Mouse (Mus musculus) kidney, embryonic 16.5 days (tissue): ENCODE data around the gene Slc13a5. TPM values are rescaled to one million over a fixed set of nuclear protein-coding genes. Genes with fewer than 3 reads are reported as not detected.

Experiments used
- ATAC-seq: fragments of 200-750 bp; cut with Nextera tagmentation; 2 replicates; pipeline ENCODE4 v1.8.0; 2017; ENCODE audit warnings: moderate TSS enrichment; ENCODE audit not compliant: low FRiP score, low TSS enrichment
- H3K27ac ChIP-seq: fragments of 300-500 bp; sonication (generic); 2 replicates; pipeline ENCODE4 v1.5.1; 2014; ENCODE audit warnings: low read length
- H3K27me3 ChIP-seq: fragments of 300-500 bp; sonication (generic); 2 replicates; pipeline ENCODE4 v1.6.1; 2014; ENCODE audit warnings: low read length, control low read depth, mixed read lengths; ENCODE audit not compliant: insufficient read depth
- H3K36me3 ChIP-seq: fragments of 300-500 bp; sonication (generic); 2 replicates; pipeline ENCODE4 v1.6.1; 2014; ENCODE audit warnings: low read length, control low read depth, mixed read lengths; ENCODE audit not compliant: insufficient read depth
- H3K4me1 ChIP-seq: fragments of 300-500 bp; sonication (generic); 2 replicates; pipeline ENCODE4 v1.6.1; 2014; ENCODE audit warnings: low read length, control low read depth, mixed read lengths; ENCODE audit not compliant: insufficient read depth
- H3K4me2 ChIP-seq: fragments of 300-500 bp; sonication (generic); replicated peaks from 2 replicates; pipeline ENCODE4 v1.6.1; 2014; ENCODE audit warnings: low read depth, low read length
- H3K4me3 ChIP-seq: fragments of 300-500 bp; sonication (generic); 2 replicates; pipeline ENCODE4 v1.5.1; 2014; ENCODE audit warnings: mild to moderate bottlenecking, low read length
- H3K9ac ChIP-seq: fragments of 300-500 bp; sonication (generic); replicated peaks from 2 replicates; pipeline ENCODE4 v1.6.1; 2014; ENCODE audit warnings: low read length
- H3K9me3 ChIP-seq: fragments of 300-500 bp; sonication (generic); 2 replicates; pipeline ENCODE4 v1.6.1; 2016; ENCODE audit warnings: low read length, control low read depth
- WGBS: fragments of 180-500 bp; shearing (Covaris S2); extraction: QIAGEN DNeasy Blood & Tissue Kit; methylation state at CpG from one replicate; pipeline ENCODE4 v1.1.7; 2014; 5-methylcytosine and 5-hydroxymethylcytosine counted together
- polyA plus RNA-seq: library from polyadenylated mRNA; unstranded; fragments of >200 nt; fragmentation: Nextera tagmentation; extraction: Ambion mirVana; gene quantifications from 2 replicates; pipeline ENCODE4 v1.2.1, GENCODE M21; 2015

The Slc13a5 gene
- polyA plus RNA-seq, 1 experiment from 2014 or later, result 0.45 TPM

DNA sequence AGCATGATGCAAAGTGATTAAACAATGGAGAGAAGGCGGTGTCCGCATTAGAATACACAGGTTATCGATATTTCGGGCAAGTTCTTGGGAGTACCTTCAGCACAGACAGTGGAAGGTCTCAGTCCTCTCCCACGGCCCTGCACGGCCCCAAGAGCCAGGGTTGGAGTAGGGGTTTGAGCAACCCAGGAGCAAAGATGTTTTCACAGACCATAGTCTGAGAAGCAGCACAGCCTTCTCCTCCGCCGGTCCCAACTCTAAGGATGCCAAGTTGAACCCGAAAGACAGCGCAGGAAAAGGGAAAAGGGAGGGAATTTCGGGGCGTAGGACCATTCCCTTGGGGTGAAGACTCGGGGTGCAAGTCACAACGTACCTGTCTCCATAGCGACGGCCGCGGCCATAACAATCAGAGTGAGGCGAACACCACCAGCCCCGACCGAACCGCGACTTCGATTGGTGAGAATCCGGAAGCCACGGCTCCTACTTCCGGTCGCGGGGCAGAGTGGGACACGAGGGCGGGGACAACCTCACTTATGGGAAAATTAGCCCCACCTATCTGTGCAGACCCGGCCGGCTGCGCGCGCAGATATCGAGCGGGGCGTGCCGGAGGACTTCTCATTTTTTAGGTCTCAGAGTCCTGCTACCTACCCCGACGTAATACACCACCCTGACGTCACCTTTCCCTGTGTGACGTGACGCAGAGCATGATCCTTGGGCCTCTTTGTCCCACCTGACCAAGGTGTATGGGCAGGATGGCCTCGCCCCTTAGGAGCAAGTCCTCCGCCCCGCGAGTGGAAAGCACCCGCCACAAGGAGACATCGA lies 52.2 kb downstream of the Slc13a5 start:
- Histone ChIP-seq H3K27ac (peak overlapping the region; percentile 66), H3K36me3 (peaks cover 13% of the 10 kb centered on the region; the same call in 1 of the 2 replicates), H3K4me3 (peak overlapping the region; percentile 64), H3K9me3 (no peaks in the 10 kb centered on the region), H3K4me2 (peak overlapping the region; percentile 99), H3K9ac (peak overlapping the region; percentile 71), H3K4me1 (peaks cover 3% of the 10 kb centered on the region; the same call in 1 of the 2 replicates), H3K27me3 (no peaks in the 10 kb centered on the region)
- ATAC-seq, result peak; percentile 96
- WGBS, result under 1% methylated on average over 51 of the region's 51 CpGs

DNA sequence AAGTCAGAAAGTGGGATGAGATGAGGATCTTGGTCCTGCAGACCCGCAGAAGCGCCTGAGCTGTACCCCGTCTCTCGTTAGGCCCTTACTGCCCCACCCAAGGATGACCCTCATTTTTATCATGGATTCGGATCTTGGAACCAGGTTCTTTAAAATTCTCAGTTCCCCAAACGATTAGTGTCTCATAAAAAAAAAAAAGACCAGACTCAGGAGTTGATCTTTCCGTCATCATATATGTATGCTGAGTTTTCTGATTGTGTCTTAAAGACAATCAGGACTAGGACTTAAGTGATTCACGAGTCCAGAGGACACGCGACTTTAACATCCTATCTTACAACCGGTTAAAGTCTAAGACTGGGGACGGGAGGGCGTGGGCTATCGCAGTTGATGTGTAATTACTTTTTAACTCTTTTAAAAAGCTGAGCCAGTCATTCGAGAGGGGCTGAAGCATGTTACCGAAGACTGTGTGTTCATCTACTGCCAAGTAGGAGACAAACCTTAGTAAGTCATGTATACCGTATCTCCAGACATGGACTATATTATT lies 59.1 kb downstream of the Slc13a5 start:
- Histone ChIP-seq H3K9me3 (no peaks in the 10 kb centered on the region), H3K27me3 (no peaks in the 10 kb centered on the region), H3K4me3 (peak overlapping the region; percentile 95), H3K27ac (peak overlapping the region; percentile 77), H3K9ac (peak overlapping the region; percentile 91), H3K4me2 (peak overlapping the region; percentile 93), H3K36me3 (peaks cover 16% of the 10 kb centered on the region; the same call in 1 of the 2 replicates), H3K4me1 (peaks cover 13% of the 10 kb centered on the region)
- WGBS, result 10% methylated on average over 17 of the region's 17 CpGs
- no peak for ATAC-seq

DNA sequence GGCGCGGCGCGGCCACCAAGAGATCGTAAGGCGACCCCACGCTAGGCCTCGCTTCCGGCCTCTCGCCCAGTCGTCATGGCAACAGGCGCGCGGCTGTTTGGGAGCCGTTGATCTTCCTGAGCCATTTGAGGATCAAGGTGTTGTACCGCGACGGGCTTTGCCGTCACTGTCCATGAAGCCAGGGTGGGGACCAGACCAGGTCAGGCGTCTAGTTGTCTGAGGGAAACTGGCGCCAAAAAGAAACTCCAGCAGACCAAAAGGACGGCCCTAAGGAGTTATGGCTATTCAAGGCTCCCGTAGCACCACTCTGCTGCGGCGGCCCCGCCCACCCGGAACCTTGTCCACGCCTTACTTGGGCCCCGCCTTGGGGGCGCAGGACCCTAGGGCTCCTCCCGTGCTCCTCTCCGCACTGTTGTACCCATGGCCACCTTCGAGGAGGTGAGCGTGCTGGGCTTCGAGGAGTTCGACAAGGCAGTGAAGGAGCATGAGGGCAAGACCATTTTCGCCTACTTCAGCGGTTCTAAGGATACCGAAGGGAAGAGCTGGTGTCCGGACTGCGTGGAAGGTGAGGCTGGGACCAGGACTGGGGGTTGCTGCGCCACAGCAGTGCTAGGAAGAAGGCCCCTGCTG lies 59.7 kb downstream of the Slc13a5 start, which contains the start of the genes 4933427D14Rik and Txndc17:
Gene 4933427D14Rik, minus strand, starts transcription at position 256 of the 630 bp plus-strand sequence.
Gene Txndc17, plus strand, starts transcription at position 344 of the 630 bp plus-strand sequence.
- Histone ChIP-seq H3K27ac (peak within 1 kb of the TSS; percentile 77), H3K9ac (peak within 1 kb of the TSS; percentile 91)

DNA sequence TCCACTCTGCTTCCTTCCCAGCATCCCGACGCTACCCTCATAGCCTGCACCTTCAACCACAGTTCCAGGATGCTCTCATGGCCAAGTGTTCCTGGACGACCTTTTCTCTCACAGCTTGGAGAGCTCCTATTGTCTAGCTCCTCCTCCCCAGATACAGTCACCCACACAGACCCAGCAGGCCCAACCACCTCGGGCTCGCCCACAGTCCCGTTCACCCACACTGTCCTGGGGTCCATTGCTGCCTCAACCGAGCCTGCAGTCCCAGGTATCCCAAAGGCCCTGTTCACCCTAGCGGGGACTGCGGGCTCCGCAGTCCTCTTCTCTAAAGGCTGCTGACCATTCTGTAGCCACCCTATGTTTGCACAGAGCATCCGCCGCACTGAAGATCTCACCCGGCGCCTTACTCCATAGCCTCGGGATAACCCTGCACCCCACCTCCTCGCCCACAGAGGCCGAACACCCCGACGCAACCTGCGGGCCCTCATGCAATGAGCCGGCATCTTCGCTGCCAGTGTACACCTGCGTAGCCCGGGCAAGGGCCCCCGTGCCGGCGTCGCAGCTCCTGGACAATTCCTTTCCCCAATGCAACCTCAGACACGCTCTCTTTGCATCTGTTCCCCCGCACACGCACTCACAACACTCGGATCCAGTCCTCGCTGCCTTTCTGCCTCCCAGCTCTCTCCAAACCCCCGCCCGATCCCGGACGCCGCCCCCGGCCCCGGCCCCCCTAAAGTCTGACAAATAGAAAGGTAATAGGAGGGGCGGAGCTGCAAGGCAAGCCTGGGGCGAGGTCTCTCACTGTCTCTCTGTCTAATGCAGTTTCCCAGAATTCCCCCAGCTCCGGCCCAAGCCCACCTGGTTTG lies 60.5 kb downstream of the Slc13a5 start, which contains the start of gene Gm43951:
Gene Gm43951, minus strand, starts transcription at position 500 of the 863 bp plus-strand sequence.
- Histone ChIP-seq H3K4me3 (peak within 1 kb of the TSS; percentile 95), H3K4me1 (peaks cover 13% of the 10 kb centered on the region), H3K4me2 (peak within 1 kb of the TSS; percentile 93), H3K27ac (peak within 1 kb of the TSS; percentile 77), H3K9ac (peak within 1 kb of the TSS; percentile 91), H3K27me3 (no peaks in the 10 kb centered on the region), H3K9me3 (no peaks in the 10 kb centered on the region), H3K36me3 (peaks cover 16% of the 10 kb centered on the region)
- ATAC-seq, result peak; percentile 62
- WGBS, result under 1% methylated on average over 43 of the region's 43 CpGs

More for the DNA sequence above, 59.7 kb downstream of the Slc13a5 start, which contains the start of the genes 4933427D14Rik and Txndc17:
- peak within 1 kb of the TSS; percentile 95 for H3K4me3 ChIP-seq
- no peaks in the 10 kb centered on the region for H3K27me3 ChIP-seq
- H3K4me1 ChIP-seq, result peaks cover 13% of the 10 kb centered on the region
- H3K4me2 ChIP-seq, result peak within 1 kb of the TSS; percentile 93
- peaks cover 16% of the 10 kb centered on the region; the same call in 1 of the 2 replicates for H3K36me3 ChIP-seq
- peak; percentile 98 for ATAC-seq
- WGBS, result under 1% methylated on average over 42 of the region's 42 CpGs
- H3K9me3 ChIP-seq, result no peaks in the 10 kb centered on the region

DNA sequence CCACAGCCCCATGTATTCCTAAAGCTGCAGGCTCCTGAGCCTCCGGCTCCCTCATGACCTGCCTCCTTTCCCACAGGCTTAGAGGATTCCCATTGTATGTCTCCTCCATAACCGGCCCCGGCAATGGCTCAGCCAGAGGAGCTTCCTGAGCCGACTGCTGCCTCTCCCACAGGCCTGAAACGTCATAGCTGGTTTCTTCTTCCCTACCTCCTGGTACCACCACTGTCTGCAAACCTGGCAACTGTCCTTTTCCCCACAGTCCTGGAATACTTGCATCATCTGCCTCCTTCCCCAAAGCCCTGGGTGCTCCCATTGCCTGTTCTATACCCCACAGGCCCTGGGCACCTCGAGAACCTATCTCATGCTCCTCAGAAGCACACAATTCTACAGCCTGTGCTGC lies 61.8 kb downstream of the Slc13a5 start:
- Histone ChIP-seq H3K9ac (no peak overlapping the region), H3K4me1 (peaks cover 13% of the 10 kb centered on the region), H3K4me3 (no peak overlapping the region), H3K27ac (no peak overlapping the region), H3K36me3 (peaks cover 7% of the 10 kb centered on the region), H3K9me3 (no peaks in the 10 kb centered on the region), H3K4me2 (no peak overlapping the region), H3K27me3 (no peaks in the 10 kb centered on the region)
- 84% methylated on average over 6 of the region's 6 CpGs for WGBS
- ATAC-seq, result no peak

DNA sequence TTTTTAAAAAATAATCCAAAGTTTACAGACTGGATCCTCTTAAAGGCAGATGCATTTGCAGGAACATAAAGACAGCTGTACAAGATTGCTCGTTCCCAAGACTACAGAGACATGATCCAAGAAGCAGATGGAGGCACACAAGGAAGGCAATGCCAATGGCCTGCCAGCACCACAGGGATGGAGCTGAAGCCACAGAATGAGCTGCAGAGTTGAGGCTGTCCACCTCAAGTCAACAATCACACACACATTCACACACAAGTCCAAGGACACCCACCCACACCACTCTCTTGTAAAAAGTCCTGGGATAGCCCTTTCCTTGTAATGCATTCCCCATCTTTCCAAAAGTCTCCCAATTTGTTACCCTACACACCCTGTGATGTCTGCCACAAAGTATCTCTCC lies 63.6 kb downstream of the Slc13a5 start:
- no peak for ATAC-seq
- H3K36me3 ChIP-seq, result peaks cover 7% of the 10 kb centered on the region
- H3K27me3 ChIP-seq, result no peaks in the 10 kb centered on the region
- no peak overlapping the region for H3K4me3 ChIP-seq
- WGBS, result 79% methylated on average over 1 of the region's 1 CpGs
- no peaks in the 10 kb centered on the region for H3K9me3 ChIP-seq
- no peak overlapping the region for H3K4me2 ChIP-seq
- no peak overlapping the region for H3K9ac ChIP-seq
- no peak overlapping the region for H3K27ac ChIP-seq
- H3K4me1 ChIP-seq, result peaks cover 13% of the 10 kb centered on the region

DNA sequence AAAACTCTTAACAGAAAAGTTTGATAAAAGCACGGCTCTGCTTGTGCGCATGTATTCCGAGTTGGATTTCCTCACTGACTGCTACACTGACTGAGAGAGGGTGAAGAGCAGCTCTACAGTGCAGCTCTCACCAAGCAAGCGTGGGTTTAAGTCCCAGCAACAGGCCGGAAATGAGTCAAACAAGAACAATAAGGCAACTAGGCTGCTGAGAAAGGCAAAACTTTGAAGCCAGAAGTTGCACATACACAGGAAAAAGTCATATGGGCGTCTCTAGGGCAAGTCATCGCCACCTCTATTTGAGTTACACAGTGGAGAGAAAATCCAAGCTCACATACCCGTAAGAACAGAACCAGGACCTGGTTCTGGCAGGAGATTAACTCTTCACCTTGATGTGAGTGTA lies 70.5 kb downstream of the Slc13a5 start:
- ATAC-seq, result no peak
- WGBS, result 80% methylated on average over 8 of the region's 8 CpGs

DNA sequence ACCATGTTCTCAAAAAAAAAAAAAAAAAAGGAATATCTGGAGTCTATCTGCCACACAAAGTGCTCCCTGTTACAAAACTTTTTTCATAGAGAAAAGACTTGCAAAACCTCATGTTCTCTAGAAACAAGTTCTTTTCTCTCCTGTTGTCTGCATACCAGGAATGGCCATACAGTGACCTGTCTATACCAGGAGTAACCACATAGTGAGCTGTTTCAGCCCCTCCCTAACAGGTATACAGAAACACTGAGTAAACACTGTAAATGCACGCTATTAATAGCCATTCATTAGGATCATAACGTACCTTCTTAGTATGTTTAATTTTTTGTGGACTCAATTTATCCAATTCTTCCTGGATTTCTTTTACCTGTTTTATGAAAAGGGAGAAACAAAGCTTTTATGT lies 72.8 kb downstream of the Slc13a5 start:
- peaks cover 28% of the 10 kb centered on the region for H3K36me3 ChIP-seq
- no peak overlapping the region for H3K4me3 ChIP-seq
- H3K4me2 ChIP-seq, result no peak overlapping the region
- no peak overlapping the region for H3K9ac ChIP-seq
- H3K27me3 ChIP-seq, result no peaks in the 10 kb centered on the region
- H3K9me3 ChIP-seq, result no peaks in the 10 kb centered on the region
- no peaks in the 10 kb centered on the region for H3K4me1 ChIP-seq
- WGBS, result 92% methylated on average over 2 of the region's 2 CpGs
- no peak for ATAC-seq
- no peak overlapping the region for H3K27ac ChIP-seq

More for the DNA sequence above, 70.5 kb downstream of the Slc13a5 start:
- Histone ChIP-seq H3K27ac (peak overlapping the region; percentile 65), H3K9me3 (no peaks in the 10 kb centered on the region), H3K27me3 (no peaks in the 10 kb centered on the region), H3K4me1 (no peaks in the 10 kb centered on the region), H3K36me3 (peaks cover 19% of the 10 kb centered on the region), H3K4me2 (no peak overlapping the region), H3K4me3 (no peak overlapping the region), H3K9ac (no peak overlapping the region)
